Mouse (Mus musculus) hindbrain, embryonic 12.5 days (tissue): ENCODE data around the gene Hist1h2bj. TPM values are rescaled to one million over a fixed set of nuclear protein-coding genes. Genes with fewer than 3 reads are reported as not detected.
A peak's percentile ranks its signal among the peaks of the same experiment; 100 is the strongest.
"Not testable (repeated sequence)": the region's sequence is repeated elsewhere in the genome, so short reads cannot be mapped to it uniquely, and the experiment has no call there.

ENCODE experiments used
- ATAC-seq: fragments of 200-750 bp; cut with Nextera tagmentation; 2 replicates; pipeline ENCODE4 v1.8.0; 2017; ENCODE audit warnings: moderate TSS enrichment; ENCODE audit not compliant: low FRiP score
- H3K27ac ChIP-seq: fragments of 300-500 bp; sonication (generic); 2 replicates; pipeline ENCODE4 v1.5.1; 2016; ENCODE audit warnings: mild to moderate bottlenecking
- H3K27me3 ChIP-seq: fragments of 300-500 bp; sonication (generic); 2 replicates; pipeline ENCODE4 v1.6.1; 2016; ENCODE audit warnings: mild to moderate bottlenecking
- H3K36me3 ChIP-seq: fragments of 300-500 bp; sonication (generic); 2 replicates; pipeline ENCODE4 v1.6.1; 2016; ENCODE audit warnings: mild to moderate bottlenecking
- H3K4me1 ChIP-seq: fragments of 300-500 bp; sonication (generic); 2 replicates; pipeline ENCODE4 v1.6.1; 2016
- H3K4me2 ChIP-seq: fragments of 300-500 bp; sonication (generic); replicated peaks from 2 replicates; pipeline ENCODE4 v1.6.1; 2016; ENCODE audit warnings: mild to moderate bottlenecking
- H3K4me3 ChIP-seq: fragments of 300-500 bp; sonication (generic); 2 replicates; pipeline ENCODE4 v1.5.1; 2016; ENCODE audit warnings: mild to moderate bottlenecking
- H3K9ac ChIP-seq: fragments of 300-500 bp; sonication (generic); 2 replicates; pipeline ENCODE4 v1.6.1; 2016; ENCODE audit warnings: mild to moderate bottlenecking, moderate library complexity
- H3K9me3 ChIP-seq: fragments of 300-500 bp; sonication (generic); replicated peaks from 2 replicates; pipeline ENCODE4 v1.6.1; 2016; ENCODE audit warnings: mild to moderate bottlenecking
- WGBS: fragments of 180-500 bp; shearing (Covaris S2); methylation state at CpG from one replicate; pipeline ENCODE4 v1.1.7; 2016; 5-methylcytosine and 5-hydroxymethylcytosine counted together
- polyA plus RNA-seq: library from polyadenylated mRNA; unstranded; fragments of >200 nt; fragmentation: Nextera tagmentation; extraction: Ambion mirVana; gene quantifications from 2 replicates; pipeline ENCODE4 v1.2.1, GENCODE M21; 2016

Hist1h2bj gene
- 7.2 and 11.9 TPM in 2 replicates for polyA plus RNA-seq

DNA sequence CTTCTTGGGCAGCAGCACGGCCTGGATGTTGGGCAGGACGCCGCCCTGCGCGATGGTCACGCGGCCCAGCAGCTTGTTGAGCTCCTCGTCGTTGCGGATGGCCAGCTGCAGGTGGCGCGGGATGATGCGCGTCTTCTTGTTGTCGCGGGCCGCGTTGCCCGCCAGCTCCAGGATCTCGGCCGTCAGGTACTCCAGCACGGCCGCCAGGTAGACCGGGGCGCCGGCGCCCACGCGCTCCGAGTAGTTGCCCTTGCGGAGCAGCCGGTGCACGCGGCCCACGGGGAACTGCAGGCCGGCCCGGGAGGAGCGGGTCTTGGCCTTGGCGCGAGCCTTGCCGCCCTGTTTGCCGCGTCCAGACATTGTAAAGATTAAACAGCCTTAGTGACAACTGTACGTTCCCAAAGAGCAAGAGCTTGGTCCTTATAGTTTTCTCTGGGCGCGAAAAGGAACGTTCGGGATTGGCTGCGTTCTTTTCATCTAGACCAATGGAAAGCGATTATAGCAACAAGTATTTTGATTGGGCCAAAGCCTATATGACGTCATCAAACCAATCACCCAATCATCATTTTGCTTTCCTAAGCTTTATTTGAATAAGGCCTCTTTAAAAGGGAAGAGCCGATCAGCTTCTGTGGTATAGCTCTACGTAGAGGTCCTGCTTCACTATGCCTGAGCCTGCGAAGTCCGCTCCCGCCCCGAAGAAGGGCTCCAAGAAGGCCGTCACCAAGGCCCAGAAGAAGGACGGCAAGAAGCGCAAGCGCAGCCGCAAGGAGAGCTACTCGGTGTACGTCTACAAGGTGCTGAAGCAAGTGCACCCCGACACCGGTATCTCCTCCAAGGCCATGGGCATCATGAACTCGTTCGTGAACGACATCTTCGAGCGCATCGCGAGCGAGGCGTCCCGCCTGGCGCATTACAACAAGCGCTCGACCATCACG, at the start of gene Hist1h2bj, which contains the start of gene Hist1h2ag:
TSS of gene Hist1h2bj (plus strand) at position 647 of the 935 bp plus-strand sequence.
TSS of gene Hist1h2ag (minus strand) at position 377 of the 935 bp plus-strand sequence.
- Histone ChIP-seq H3K9ac (peak within 1 kb of the TSS; percentile 65), H3K4me3 (peak within 1 kb of the TSS; percentile 35), H3K4me1 (peaks cover 20% of the 10 kb centered on the region), H3K27ac (peak within 1 kb of the TSS; percentile 86), H3K4me2 (peak within 1 kb of the TSS; percentile 64)
- peak; percentile 95 for ATAC-seq
- H3K36me3 ChIP-seq, H3K9me3 ChIP-seq, H3K27me3 ChIP-seq: not testable (repeated sequence)
- 0% methylated on average over 44 of the region's 80 CpGs for WGBS

DNA sequence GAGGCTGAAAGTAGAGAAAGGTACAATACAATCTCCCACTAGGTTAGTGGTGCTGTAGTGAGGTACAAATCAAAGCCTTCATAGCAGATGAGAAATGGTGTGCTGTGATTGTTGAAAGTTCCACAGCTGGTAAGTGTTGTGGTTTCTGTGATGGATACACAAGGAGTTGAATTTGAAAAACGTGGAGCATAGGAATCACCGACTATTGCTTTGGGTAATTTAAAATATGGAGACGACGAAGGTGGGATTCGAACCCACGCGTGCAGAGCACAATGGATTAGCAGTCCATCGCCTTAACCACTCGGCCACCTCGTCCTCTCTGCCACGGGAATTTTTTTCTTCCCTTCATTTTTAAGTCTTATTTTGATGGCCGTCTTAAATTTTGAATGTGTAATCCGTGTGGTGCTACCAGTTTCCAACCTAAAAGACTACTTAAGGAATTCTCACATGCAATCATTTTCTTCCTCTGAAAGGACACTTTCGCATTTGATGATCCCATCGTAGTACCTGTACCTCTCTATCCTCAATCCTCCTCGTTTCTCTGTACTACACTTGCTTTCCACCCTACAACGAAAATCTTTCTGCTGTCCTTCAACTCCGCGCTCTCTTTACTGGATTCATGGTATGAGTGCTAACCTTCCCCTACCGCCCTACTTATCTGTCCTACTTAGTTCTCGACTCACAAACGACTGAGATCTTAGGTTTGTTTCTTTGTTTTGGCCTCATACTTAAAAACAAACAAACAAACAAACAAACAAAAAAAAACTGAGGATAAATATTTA, 48.9 kb upstream of the Hist1h2bj start:
- no peak overlapping the region for H3K4me3 ChIP-seq
- H3K27me3 ChIP-seq = peaks cover 60% of the 10 kb centered on the region
- no peak overlapping the region for H3K4me2 ChIP-seq
- WGBS = 1% methylated on average over 22 of the region's 22 CpGs
- H3K36me3 ChIP-seq = no peaks in the 10 kb centered on the region
- H3K27ac ChIP-seq = no peak overlapping the region
- peaks cover 10% of the 10 kb centered on the region for H3K4me1 ChIP-seq
- ATAC-seq = no peak
- no peaks in the 10 kb centered on the region for H3K9me3 ChIP-seq
- no peak overlapping the region for H3K9ac ChIP-seq

DNA sequence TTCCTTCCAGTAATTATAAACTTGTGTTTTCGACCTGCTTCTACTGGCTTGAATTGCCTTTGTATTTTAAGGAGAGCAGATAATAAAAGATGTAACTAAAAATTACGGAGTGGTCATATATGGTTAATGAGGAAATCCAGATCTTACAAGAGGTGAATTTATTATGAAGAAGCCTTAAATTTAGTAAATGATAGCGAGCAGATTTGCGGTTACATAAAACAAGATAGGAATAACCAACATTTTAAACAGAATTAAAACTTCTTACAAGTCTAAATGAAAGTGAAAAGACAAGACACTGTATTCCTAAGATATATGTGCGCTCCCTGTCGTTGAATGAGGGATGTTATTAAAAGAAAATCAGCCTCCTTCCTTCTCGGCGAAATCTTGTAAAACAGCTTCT, 48.1 kb upstream of the Hist1h2bj start:
- Histone ChIP-seq H3K9ac (no peak overlapping the region), H3K4me3 (peak overlapping the region; percentile 28), H3K36me3 (no peaks in the 10 kb centered on the region), H3K4me1 (peaks cover 10% of the 10 kb centered on the region), H3K27ac (no peak overlapping the region), H3K9me3 (no peaks in the 10 kb centered on the region), H3K4me2 (peak overlapping the region; percentile 45), H3K27me3 (peaks cover 68% of the 10 kb centered on the region)
- ATAC-seq = no peak
- WGBS = 4% methylated on average over 8 of the region's 8 CpGs

DNA sequence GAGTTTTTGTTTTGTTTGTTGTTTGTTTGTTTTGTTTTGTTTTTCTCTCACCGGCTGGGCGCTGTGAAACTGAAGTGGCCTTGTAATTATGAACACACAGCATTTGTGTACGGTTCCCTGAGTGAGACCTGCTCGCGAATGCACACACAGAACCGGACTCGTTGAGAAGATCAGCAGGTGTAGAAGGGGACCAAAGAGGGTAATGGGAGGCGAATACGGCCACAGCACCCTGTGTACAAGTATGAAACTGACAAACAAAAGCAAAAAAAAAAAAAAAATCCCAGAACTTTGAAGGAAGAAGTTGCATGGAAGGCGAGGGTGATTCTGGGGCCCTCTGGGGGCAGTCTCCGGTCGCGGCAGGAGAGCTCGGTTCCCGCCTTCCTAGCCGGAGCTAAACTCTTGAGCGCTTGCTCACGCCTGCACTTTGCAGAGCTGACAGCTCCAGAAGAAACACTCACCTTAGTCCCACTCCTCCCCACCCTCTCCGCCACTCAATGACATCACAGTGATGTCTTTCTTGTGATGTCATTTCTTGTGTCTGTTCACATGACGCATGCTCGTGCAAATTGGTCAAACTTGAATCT, 47.6 kb upstream of the Hist1h2bj start:
- Histone ChIP-seq H3K4me2 (peak overlapping the region; percentile 45), H3K9ac (no peak overlapping the region)
- under 1% methylated on average over 21 of the region's 21 CpGs for WGBS

DNA sequence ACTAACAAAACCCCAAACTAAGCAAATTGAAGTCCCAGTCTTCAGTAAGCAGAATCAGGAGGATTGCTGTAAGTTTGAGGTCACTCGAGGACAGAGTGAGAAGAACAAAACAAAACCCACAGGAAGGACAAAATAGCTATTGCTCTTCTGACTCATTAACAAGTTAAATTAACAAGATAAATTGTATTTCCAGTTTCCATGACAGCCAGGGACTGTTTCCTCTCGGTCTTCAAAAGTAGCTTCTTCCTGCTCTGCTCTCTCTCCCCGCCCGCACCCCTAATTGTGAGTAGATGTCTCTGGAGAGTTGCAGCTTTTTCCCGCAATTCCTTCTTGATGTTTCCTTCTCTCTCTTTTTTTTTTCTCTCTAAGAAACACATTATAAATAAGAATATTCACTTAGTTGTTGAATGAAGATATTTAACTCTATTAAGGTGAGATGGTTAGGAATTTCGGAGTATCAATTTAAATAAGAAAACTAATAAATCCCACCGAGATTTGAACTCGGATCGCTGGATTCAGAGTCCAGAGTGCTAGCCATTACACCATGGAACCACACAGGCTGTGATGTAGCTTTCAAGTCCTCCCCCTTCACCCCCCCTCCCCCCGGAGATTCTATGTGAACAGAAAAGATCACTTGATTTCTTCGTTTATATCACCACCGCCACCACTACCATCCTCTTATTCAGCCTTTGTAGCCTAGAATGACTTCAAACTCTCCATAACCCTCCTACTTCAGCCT, 46.7 kb upstream of the Hist1h2bj start:
- H3K9ac ChIP-seq = no peak overlapping the region

More for the DNA sequence above, 47.6 kb upstream of the Hist1h2bj start:
- Histone ChIP-seq H3K36me3 (no peaks in the 10 kb centered on the region), H3K9me3 (no peaks in the 10 kb centered on the region), H3K27ac (no peak overlapping the region), H3K4me3 (peak overlapping the region; percentile 28), H3K4me1 (peaks cover 10% of the 10 kb centered on the region), H3K27me3 (peaks cover 73% of the 10 kb centered on the region)
- ATAC-seq = no peak

DNA sequence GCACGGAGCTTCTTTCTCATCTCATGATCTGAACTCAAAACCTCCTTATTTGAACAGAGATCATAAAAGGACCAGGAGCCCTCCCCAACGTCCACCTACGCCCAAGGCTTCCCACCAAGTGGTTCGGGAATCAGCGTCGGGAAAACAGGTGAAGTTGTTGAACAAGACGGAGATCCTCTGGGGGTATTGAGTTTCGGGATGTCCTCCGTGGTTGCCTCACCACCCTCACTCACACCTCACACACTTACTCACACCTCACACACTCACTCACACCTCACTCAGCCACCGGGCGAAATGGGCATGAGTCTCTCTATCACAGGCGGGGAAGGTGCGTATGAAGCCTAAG, 46.2 kb upstream of the Hist1h2bj start:
- no peak overlapping the region for H3K9ac ChIP-seq
- under 1% methylated on average over 13 of the region's 13 CpGs for WGBS
- no peak for ATAC-seq

More for the DNA sequence above, 46.7 kb upstream of the Hist1h2bj start:
- WGBS = 4% methylated on average over 12 of the region's 12 CpGs
- H3K27ac ChIP-seq = no peak overlapping the region
- no peaks in the 10 kb centered on the region for H3K36me3 ChIP-seq
- peaks cover 10% of the 10 kb centered on the region for H3K4me1 ChIP-seq
- H3K4me2 ChIP-seq = peak overlapping the region; percentile 45
- no peak for ATAC-seq
- H3K4me3 ChIP-seq = peak overlapping the region; percentile 28; the same call in 1 of the 2 replicates
- no peaks in the 10 kb centered on the region for H3K9me3 ChIP-seq
- H3K27me3 ChIP-seq = peaks cover 75% of the 10 kb centered on the region

DNA sequence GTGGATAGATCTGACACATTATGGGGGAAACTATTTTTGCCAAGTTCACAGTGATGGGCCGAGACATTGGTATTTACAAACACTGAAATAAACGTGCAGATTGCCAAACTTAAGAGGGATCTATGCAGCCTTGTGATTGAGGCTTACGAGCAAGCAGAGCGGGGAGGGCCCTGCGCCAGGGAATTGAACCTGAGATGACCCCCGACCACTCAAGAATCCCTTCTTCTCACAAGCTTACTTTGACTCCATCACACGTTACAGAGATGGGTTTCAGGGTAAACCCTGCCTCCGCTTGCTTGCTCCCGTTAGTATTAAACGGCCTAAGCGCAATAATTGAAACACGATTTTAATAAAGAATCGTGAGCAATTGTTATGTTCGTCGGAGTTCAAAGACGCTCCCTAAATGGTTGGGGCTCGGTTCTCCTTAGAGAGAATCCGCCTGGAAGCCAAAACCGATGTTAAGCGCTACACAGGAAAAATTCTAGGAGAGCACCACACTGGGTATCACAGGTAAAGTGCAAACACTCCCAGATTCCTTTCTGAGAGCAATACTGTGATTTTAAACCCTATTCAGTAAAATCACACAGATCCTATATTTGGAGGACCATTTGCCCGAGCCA, 45.7 kb upstream of the Hist1h2bj start:
- 1% methylated on average over 21 of the region's 21 CpGs for WGBS
- Histone ChIP-seq H3K4me3 (peak overlapping the region; percentile 11; the same call in 1 of the 2 replicates), H3K36me3 (no peaks in the 10 kb centered on the region), H3K4me2 (peak overlapping the region; percentile 35), H3K9me3 (no peaks in the 10 kb centered on the region), H3K9ac (no peak overlapping the region), H3K27ac (no peak overlapping the region), H3K27me3 (peaks cover 83% of the 10 kb centered on the region), H3K4me1 (peaks cover 10% of the 10 kb centered on the region)
- no peak for ATAC-seq

More for the DNA sequence above, 46.2 kb upstream of the Hist1h2bj start:
- H3K9me3 ChIP-seq = no peaks in the 10 kb centered on the region
- H3K36me3 ChIP-seq = no peaks in the 10 kb centered on the region
- H3K4me3 ChIP-seq = peak overlapping the region; percentile 11; the same call in 1 of the 2 replicates
- peaks cover 10% of the 10 kb centered on the region for H3K4me1 ChIP-seq
- H3K27ac ChIP-seq = no peak overlapping the region
- H3K27me3 ChIP-seq = peaks cover 78% of the 10 kb centered on the region
- H3K4me2 ChIP-seq = peak overlapping the region; percentile 35

DNA sequence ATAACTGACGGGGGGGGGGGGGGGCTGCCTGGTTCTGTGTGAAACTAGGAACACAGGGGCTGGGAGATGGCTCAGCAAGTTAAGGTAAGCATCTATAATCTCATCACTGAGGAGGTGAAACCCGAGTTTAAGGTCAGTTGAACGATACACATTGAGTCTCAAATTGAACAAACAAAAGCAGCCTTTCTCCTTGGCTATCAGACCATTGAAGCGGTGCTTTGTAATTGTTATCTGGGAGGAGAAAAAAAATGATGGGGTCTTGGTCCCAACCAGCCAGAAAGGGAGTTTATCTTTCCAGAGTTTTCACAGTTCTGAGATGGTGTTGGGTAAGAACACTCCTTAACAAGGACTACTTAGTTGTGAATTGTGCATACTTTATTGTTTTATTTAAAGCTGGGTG, 45.2 kb upstream of the Hist1h2bj start:
- Histone ChIP-seq H3K9ac (no peak overlapping the region), H3K4me3 (no peak overlapping the region), H3K9me3 (no peaks in the 10 kb centered on the region), H3K27me3 (peaks cover 86% of the 10 kb centered on the region), H3K36me3 (no peaks in the 10 kb centered on the region), H3K27ac (no peak overlapping the region), H3K4me2 (no peak overlapping the region), H3K4me1 (peaks cover 10% of the 10 kb centered on the region)
- ATAC-seq = no peak
- WGBS = 6% methylated on average over 4 of the region's 4 CpGs

DNA sequence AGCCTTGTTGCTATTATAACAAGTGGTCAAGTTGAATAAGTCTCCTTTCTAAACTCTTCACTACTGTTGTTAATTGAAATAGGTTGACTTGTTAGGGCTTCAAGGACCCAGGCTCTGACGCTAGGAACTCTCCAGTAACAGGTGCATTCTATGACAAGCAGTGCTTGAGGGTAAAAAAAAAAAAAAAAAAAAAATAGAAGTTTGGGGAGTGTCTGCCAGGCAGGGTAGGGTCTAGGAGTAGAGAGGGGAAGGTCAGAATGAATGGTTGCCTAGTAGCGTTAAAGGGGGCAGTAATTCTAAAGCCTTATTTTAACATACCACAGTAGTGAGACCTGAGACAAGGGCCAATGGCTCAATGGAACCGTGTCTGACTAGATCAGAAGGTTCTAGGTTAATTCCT, 44.6 kb upstream of the Hist1h2bj start:
- Histone ChIP-seq H3K9me3 (no peaks in the 10 kb centered on the region), H3K4me1 (peaks cover 10% of the 10 kb centered on the region), H3K4me3 (no peak overlapping the region), H3K27ac (no peak overlapping the region), H3K36me3 (no peaks in the 10 kb centered on the region), H3K4me2 (no peak overlapping the region), H3K9ac (no peak overlapping the region), H3K27me3 (peaks cover 88% of the 10 kb centered on the region)
- 32% methylated on average over 3 of the region's 3 CpGs for WGBS
- ATAC-seq = no peak

DNA sequence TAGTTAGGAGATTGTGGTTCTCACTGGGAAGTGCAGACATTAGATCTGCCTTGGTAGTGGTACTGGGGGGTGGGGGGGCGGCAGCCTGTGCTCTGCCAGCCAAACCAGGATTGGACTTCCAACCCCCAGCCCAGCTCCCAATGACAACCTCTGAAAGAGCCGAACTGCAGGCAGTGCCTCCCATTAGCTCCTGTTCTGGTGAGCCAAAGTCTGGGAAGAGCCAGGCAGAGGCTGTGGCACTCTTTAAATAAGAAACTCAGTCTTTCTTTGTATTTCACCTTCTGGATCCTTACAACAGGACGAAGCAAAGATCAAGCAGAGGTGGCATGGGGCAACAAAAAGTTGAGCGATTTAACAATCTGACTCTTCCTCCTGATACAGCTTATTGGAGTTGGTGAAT, 43.9 kb upstream of the Hist1h2bj start:
- no peak for ATAC-seq
- no peak overlapping the region for H3K9ac ChIP-seq
- no peak overlapping the region for H3K4me2 ChIP-seq
- WGBS = 33% methylated on average over 4 of the region's 4 CpGs
- H3K4me3 ChIP-seq = no peak overlapping the region
- peaks cover 10% of the 10 kb centered on the region for H3K4me1 ChIP-seq
- no peak overlapping the region for H3K27ac ChIP-seq
- H3K36me3 ChIP-seq = no peaks in the 10 kb centered on the region
- H3K27me3 ChIP-seq = peaks cover 91% of the 10 kb centered on the region
- no peaks in the 10 kb centered on the region for H3K9me3 ChIP-seq

DNA sequence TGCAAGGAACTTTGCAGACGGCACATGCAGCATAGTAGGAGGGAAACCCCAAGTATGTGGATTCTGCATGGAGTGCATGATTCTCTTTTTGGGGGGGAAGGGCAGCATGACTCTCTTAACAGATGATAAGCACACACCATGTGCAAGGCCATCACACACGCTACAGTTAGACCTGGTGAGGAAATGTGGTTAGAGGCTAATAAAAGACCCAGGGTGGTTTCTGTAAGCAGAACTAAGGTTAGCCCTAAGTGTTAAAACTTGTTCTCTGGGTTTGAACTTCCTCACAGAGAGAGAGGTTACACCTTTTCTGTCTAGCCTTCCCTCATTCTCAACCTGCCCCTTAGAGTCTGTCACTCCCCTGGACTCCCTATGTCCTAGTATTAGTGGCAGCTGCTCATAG, 41.7 kb upstream of the Hist1h2bj start:
- 46% methylated on average over 2 of the region's 2 CpGs for WGBS
- Histone ChIP-seq H3K4me3 (no peak overlapping the region), H3K4me2 (no peak overlapping the region), H3K9ac (no peak overlapping the region), H3K9me3 (no peaks in the 10 kb centered on the region), H3K27me3 (peaks cover 99% of the 10 kb centered on the region), H3K4me1 (peaks cover 17% of the 10 kb centered on the region), H3K27ac (no peak overlapping the region), H3K36me3 (no peaks in the 10 kb centered on the region)
- ATAC-seq = no peak
